Mouse (Mus musculus): ENCODE results near the gene Fate1.

DNA sequence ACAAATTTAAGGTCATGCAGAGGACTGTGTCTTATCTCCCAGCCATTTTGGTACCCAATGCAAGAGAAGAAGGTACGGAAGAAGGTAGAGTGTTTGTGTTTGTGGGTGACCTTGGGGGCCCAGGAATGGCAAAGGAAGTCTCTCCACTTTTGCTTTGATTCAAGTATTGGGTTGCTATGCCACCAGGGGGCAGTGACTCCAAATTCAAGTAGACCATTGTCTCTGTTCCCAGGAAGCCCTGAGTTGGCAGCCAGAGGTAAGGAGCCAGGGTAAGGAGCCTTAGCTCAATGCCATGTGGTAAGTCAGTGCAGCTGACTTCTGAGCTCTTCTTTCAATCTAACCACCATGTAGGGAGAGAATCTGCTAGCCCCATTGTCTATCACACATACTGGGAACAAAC, 11.0 kb downstream of the Fate1 start:
- TF ChIP-seq POLR2A (IDR thresholded peaks at IDR 0.05; ENCODE audit: borderline replicate concordance, low read depth, low read length): no peak
- TF ChIP-seq CTCF (IDR thresholded peaks at IDR 0.05; ENCODE audit: low read depth, low read length): no peak
